Mouse (Mus musculus): Measurements from ENCODE around the gene 1500015O10Rik. TPM values are rescaled to one million over a fixed set of nuclear protein-coding genes. Genes with fewer than 3 reads are reported as not detected.

The 1500015O10Rik gene
- polyA plus RNA-seq, 1 experiment from 2014 or later, result 47.7 TPM

GRCm38 (mm10) chr1:43781195-43781594, 50.8 kb downstream of the 1500015O10Rik start:
- Histone ChIP-seq H3K4me2 (no peak overlapping the region), H3K27me3 (no peaks in the 10 kb centered on the region), H3K4me3 (no peak overlapping the region), H3K36me3 (peaks cover 16% of the 10 kb centered on the region), H3K27ac (replicated peaks) (no peak overlapping the region), H3K9me3 (no peaks in the 10 kb centered on the region), H3K9ac (no peak overlapping the region), H3K4me1 (replicated peaks) (no peaks in the 10 kb centered on the region)
- ATAC-seq (ENCODE audit: low FRiP score, low read depth), result no peak
- 85% methylated on average over 2 of the region's 2 CpGs for WGBS

DNA sequence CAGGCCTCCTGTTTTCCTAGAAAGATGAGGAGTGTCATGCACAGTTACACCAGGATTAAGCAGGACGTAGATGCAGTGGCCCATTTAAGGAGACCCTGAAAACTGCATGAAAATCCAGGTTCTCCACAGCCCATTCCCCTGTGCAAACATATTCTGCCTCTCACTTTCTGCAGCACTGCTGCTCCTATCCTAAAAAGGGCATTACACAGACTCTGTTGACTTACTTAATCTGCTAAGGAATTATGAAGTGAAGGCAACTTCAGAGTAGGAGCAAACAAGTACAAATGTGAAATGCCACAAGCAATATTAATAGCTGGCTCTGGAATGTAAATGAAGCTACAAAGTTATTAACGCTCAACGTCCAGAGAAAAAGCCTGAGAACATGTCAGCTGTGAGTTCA, 51.3 kb downstream of the 1500015O10Rik start:
- Histone ChIP-seq H3K4me3 (no peak overlapping the region), H3K27me3 (no peaks in the 10 kb centered on the region), H3K9ac (no peak overlapping the region), H3K4me2 (no peak overlapping the region), H3K36me3 (peaks cover 16% of the 10 kb centered on the region), H3K4me1 (replicated peaks) (no peaks in the 10 kb centered on the region), H3K27ac (replicated peaks) (no peak overlapping the region), H3K9me3 (no peaks in the 10 kb centered on the region)
- no peak for ATAC-seq (ENCODE audit: low FRiP score, low read depth)
- WGBS, result 78% methylated on average over 3 of the region's 3 CpGs

- Histone ChIP-seq H3K4me3 (no peak overlapping the region), H3K27me3 (no peaks in the 10 kb centered on the region), H3K9me3 (no peaks in the 10 kb centered on the region), H3K9ac (no peak overlapping the region), H3K27ac (replicated peaks) (no peak overlapping the region), H3K4me1 (replicated peaks) (no peaks in the 10 kb centered on the region), H3K4me2 (no peak overlapping the region), H3K36me3 (peaks cover 12% of the 10 kb centered on the region)
- WGBS, result 83% methylated on average over 3 of the region's 3 CpGs
- ATAC-seq (ENCODE audit: low FRiP score, low read depth), result no peak
These were observed 52.3 kb downstream of the 1500015O10Rik start for GRCm38 (mm10) chr1:43782680-43783079.

GRCm38 (mm10) chr1:43783186-43783585, 52.8 kb downstream of the 1500015O10Rik start:
- Histone ChIP-seq H3K4me2 (no peak overlapping the region), H3K27me3 (no peaks in the 10 kb centered on the region), H3K4me3 (no peak overlapping the region), H3K4me1 (replicated peaks) (no peaks in the 10 kb centered on the region), H3K36me3 (peaks cover 12% of the 10 kb centered on the region), H3K9me3 (no peaks in the 10 kb centered on the region), H3K9ac (no peak overlapping the region), H3K27ac (replicated peaks) (no peak overlapping the region)
- WGBS, result 94% methylated on average over 3 of the region's 3 CpGs
- ATAC-seq (ENCODE audit: low FRiP score, low read depth), result no peak

GRCm38 (mm10) chr1:43785316-43785715, 54.9 kb downstream of the 1500015O10Rik start:
- H3K9me3 ChIP-seq, result no peaks in the 10 kb centered on the region
- H3K36me3 ChIP-seq, result no peaks in the 10 kb centered on the region; the same call in 1 of the 2 replicates
- H3K27me3 ChIP-seq, result no peaks in the 10 kb centered on the region
- no peak overlapping the region for H3K27ac ChIP-seq (replicated peaks)
- no peak for ATAC-seq (ENCODE audit: low FRiP score, low read depth)
- H3K4me2 ChIP-seq, result no peak overlapping the region
- H3K4me3 ChIP-seq, result no peak overlapping the region
- 94% methylated on average over 5 of the region's 5 CpGs for WGBS
- H3K4me1 ChIP-seq (replicated peaks), result no peaks in the 10 kb centered on the region
- no peak overlapping the region for H3K9ac ChIP-seq

- H3K4me1 ChIP-seq (replicated peaks), result no peaks in the 10 kb centered on the region
- WGBS, result 96% methylated on average over 5 of the region's 5 CpGs
These were observed 56.3 kb downstream of the 1500015O10Rik start for GRCm38 (mm10) chr1:43786711-43787110.

DNA sequence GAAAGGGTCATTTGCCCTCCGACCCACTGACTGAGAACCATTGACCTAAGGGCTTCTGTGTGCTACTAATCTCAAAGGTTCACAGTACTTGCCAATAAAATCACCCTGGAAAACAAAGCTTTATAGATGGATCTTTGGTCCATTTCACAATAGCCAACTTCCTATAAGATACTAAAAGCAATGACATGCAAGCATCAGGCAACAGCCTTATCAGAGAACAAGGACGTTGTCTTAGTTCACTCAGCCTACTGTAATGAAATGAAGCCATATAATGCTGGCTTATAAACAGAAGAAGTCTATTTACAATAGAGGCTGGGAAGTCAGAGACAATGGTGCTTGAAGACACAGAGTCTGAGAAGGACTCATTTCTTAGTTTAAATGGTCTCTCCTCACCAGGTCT, 59.4 kb downstream of the 1500015O10Rik start:
- H3K36me3 ChIP-seq, result no peaks in the 10 kb centered on the region; the same call in 1 of the 2 replicates
- no peaks in the 10 kb centered on the region for H3K4me1 ChIP-seq (replicated peaks)
- H3K9me3 ChIP-seq, result no peaks in the 10 kb centered on the region
- H3K27me3 ChIP-seq, result no peaks in the 10 kb centered on the region
- H3K4me2 ChIP-seq, result no peak overlapping the region
- no peak overlapping the region for H3K9ac ChIP-seq
- ATAC-seq (ENCODE audit: low FRiP score, low read depth), result no peak
- no peak overlapping the region for H3K4me3 ChIP-seq
- WGBS, result 90% methylated on average over 2 of the region's 2 CpGs
- H3K27ac ChIP-seq (replicated peaks), result no peak overlapping the region

More at GRCm38 (mm10) chr1:43786711-43787110, 56.3 kb downstream of the 1500015O10Rik start:
- ATAC-seq (ENCODE audit: low FRiP score, low read depth), result no peak
- H3K4me2 ChIP-seq, result no peak overlapping the region
- H3K9me3 ChIP-seq, result no peaks in the 10 kb centered on the region
- H3K36me3 ChIP-seq, result no peaks in the 10 kb centered on the region; the same call in 1 of the 2 replicates
- H3K27ac ChIP-seq (replicated peaks), result no peak overlapping the region
- H3K9ac ChIP-seq, result no peak overlapping the region
- H3K4me3 ChIP-seq, result no peak overlapping the region
- H3K27me3 ChIP-seq, result no peaks in the 10 kb centered on the region

Other genes with a start within 250 kb of the 1500015O10Rik start
- 17.8 and 20.1 TPM in 2 replicates for gene Uxs1, start 97.2 kb downstream of the 1500015O10Rik start, polyA plus RNA-seq (2015; fragmentation: Nextera tagmentation; extraction: Ambion mirVana)
- gene Tpp2, start 203.0 kb downstream of the 1500015O10Rik start, polyA plus RNA-seq (2015; fragmentation: Nextera tagmentation; extraction: Ambion mirVana), result 51.6 and 54.7 TPM in 2 replicates